Mouse (Mus musculus): ENCODE measurements around the gene Ap1m2. TPM values are rescaled to one million over a fixed set of nuclear protein-coding genes. Genes with fewer than 3 reads are reported as not detected.
A peak's percentile ranks its signal among the peaks of the same experiment; 100 is the strongest.

Ap1m2 gene
- polyA plus RNA-seq (2015; fragmentation: Nextera tagmentation; extraction: Ambion mirVana): 1.7 and 2.1 TPM in 2 replicates

- no peak for ATAC-seq (ENCODE audit: extremely low read depth, insufficient number of reproducible peaks, low FRiP score, low TSS enrichment)
- Histone ChIP-seq H3K36me3 (no peaks in the 10 kb centered on the region), H3K27ac (replicated peaks) (no peak within 1 kb of the TSS), H3K27me3 (replicated peaks) (peaks cover 22% of the 10 kb centered on the region), H3K4me1 (peaks cover 6% of the 10 kb centered on the region), H3K4me2 (peak within 1 kb of the TSS; percentile 44), H3K4me3 (peak within 1 kb of the TSS; percentile 34), H3K9me3 (no peaks in the 10 kb centered on the region), H3K9ac (peak within 1 kb of the TSS; percentile 37)
- WGBS: 12% methylated on average over 35 of the region's 35 CpGs
These were observed at the start of gene Ap1m2 for GRCm38 (mm10) chr9:21312134-21312533. Gene Ap1m2 (minus strand): TSS chr9:21312337.

GRCm38 (mm10) chr9:21356981-21357718, 45.0 kb upstream of the Ap1m2 start:
- H3K4me3 ChIP-seq: no peak overlapping the region
- no peak for ATAC-seq (ENCODE audit: extremely low read depth, insufficient number of reproducible peaks, low FRiP score, low TSS enrichment)
- WGBS: 0% methylated on average over 1 of the region's 1 CpGs

GRCm38 (mm10) chr9:21354796-21355195, 42.7 kb upstream of the Ap1m2 start:
- Histone ChIP-seq H3K9me3 (no peaks in the 10 kb centered on the region), H3K4me2 (no peak overlapping the region), H3K9ac (no peak overlapping the region), H3K4me3 (no peak overlapping the region), H3K4me1 (peaks cover 15% of the 10 kb centered on the region), H3K27me3 (replicated peaks) (peaks cover 6% of the 10 kb centered on the region; the same call in 1 of the 2 replicates), H3K36me3 (peaks cover 61% of the 10 kb centered on the region), H3K27ac (replicated peaks) (no peak overlapping the region)
- no peak for ATAC-seq (ENCODE audit: extremely low read depth, insufficient number of reproducible peaks, low FRiP score, low TSS enrichment)
- 90% methylated on average over 6 of the region's 6 CpGs for WGBS

More at GRCm38 (mm10) chr9:21356981-21357718, 45.0 kb upstream of the Ap1m2 start:
- peaks cover 19% of the 10 kb centered on the region for H3K27me3 ChIP-seq (replicated peaks)
- H3K27ac ChIP-seq (replicated peaks): no peak overlapping the region
- no peak overlapping the region for H3K4me2 ChIP-seq
- no peak overlapping the region for H3K9ac ChIP-seq
- H3K4me1 ChIP-seq: peaks cover 12% of the 10 kb centered on the region
- H3K36me3 ChIP-seq: peaks cover 38% of the 10 kb centered on the region
- no peaks in the 10 kb centered on the region for H3K9me3 ChIP-seq

- ATAC-seq (ENCODE audit: extremely low read depth, insufficient number of reproducible peaks, low FRiP score, low TSS enrichment): no peak
These were observed 41.2 kb upstream of the Ap1m2 start for GRCm38 (mm10) chr9:21353373-21353686.

GRCm38 (mm10) chr9:21352463-21353372, 40.6 kb upstream of the Ap1m2 start:
- Histone ChIP-seq H3K4me3 (no peak overlapping the region), H3K27ac (replicated peaks) (peak overlapping the region; percentile 70), H3K9me3 (no peaks in the 10 kb centered on the region), H3K36me3 (peaks cover 81% of the 10 kb centered on the region), H3K4me1 (peaks cover 15% of the 10 kb centered on the region), H3K9ac (peak overlapping the region; percentile 34), H3K4me2 (peak overlapping the region; percentile 16; the same call in 1 of the 2 replicates), H3K27me3 (replicated peaks) (no peaks in the 10 kb centered on the region)
- ATAC-seq (ENCODE audit: extremely low read depth, insufficient number of reproducible peaks, low FRiP score, low TSS enrichment): no peak
- WGBS: 29% methylated on average over 20 of the region's 20 CpGs

More at GRCm38 (mm10) chr9:21353373-21353686, 41.2 kb upstream of the Ap1m2 start:
- Histone ChIP-seq H3K9ac (peak overlapping the region; percentile 34), H3K4me2 (no peak overlapping the region), H3K27ac (replicated peaks) (peak overlapping the region; percentile 70; the same call in 1 of the 2 replicates), H3K4me3 (no peak overlapping the region), H3K9me3 (no peaks in the 10 kb centered on the region), H3K4me1 (peaks cover 15% of the 10 kb centered on the region), H3K27me3 (replicated peaks) (no peaks in the 10 kb centered on the region), H3K36me3 (peaks cover 75% of the 10 kb centered on the region)
- WGBS: 68% methylated on average over 2 of the region's 2 CpGs

GRCm38 (mm10) chr9:21351702-21352377, 39.7 kb upstream of the Ap1m2 start:
- Histone ChIP-seq H3K36me3 (peaks cover 89% of the 10 kb centered on the region), H3K27ac (replicated peaks) (peak overlapping the region; percentile 70; the same call in 1 of the 2 replicates)
- WGBS: 84% methylated on average over 4 of the region's 4 CpGs

GRCm38 (mm10) chr9:21351178-21351577, 39.0 kb upstream of the Ap1m2 start:
- no peaks in the 10 kb centered on the region for H3K9me3 ChIP-seq
- H3K27ac ChIP-seq (replicated peaks): no peak overlapping the region
- no peaks in the 10 kb centered on the region for H3K27me3 ChIP-seq (replicated peaks)
- no peak overlapping the region for H3K4me2 ChIP-seq
- 79% methylated on average over 7 of the region's 7 CpGs for WGBS
- H3K4me1 ChIP-seq: peaks cover 15% of the 10 kb centered on the region
- H3K9ac ChIP-seq: no peak overlapping the region
- ATAC-seq (ENCODE audit: extremely low read depth, insufficient number of reproducible peaks, low FRiP score, low TSS enrichment): no peak
- H3K36me3 ChIP-seq: peaks cover 93% of the 10 kb centered on the region
- H3K4me3 ChIP-seq: no peak overlapping the region

More at GRCm38 (mm10) chr9:21351702-21352377, 39.7 kb upstream of the Ap1m2 start:
- no peaks in the 10 kb centered on the region for H3K27me3 ChIP-seq (replicated peaks)
- H3K4me1 ChIP-seq: peaks cover 15% of the 10 kb centered on the region
- H3K4me3 ChIP-seq: no peak overlapping the region
- no peak overlapping the region for H3K9ac ChIP-seq
- no peak for ATAC-seq (ENCODE audit: extremely low read depth, insufficient number of reproducible peaks, low FRiP score, low TSS enrichment)
- H3K4me2 ChIP-seq: no peak overlapping the region
- H3K9me3 ChIP-seq: no peaks in the 10 kb centered on the region

- Histone ChIP-seq H3K9me3 (no peaks in the 10 kb centered on the region), H3K9ac (no peak overlapping the region)
- 78% methylated on average over 3 of the region's 3 CpGs for WGBS
These were observed 36.0 kb upstream of the Ap1m2 start for GRCm38 (mm10) chr9:21348152-21348551.

GRCm38 (mm10) chr9:21346627-21347365, 34.7 kb upstream of the Ap1m2 start:
- H3K4me3 ChIP-seq: no peak overlapping the region
- H3K9me3 ChIP-seq: no peaks in the 10 kb centered on the region
- H3K27me3 ChIP-seq (replicated peaks): no peaks in the 10 kb centered on the region
- no peak overlapping the region for H3K9ac ChIP-seq
- WGBS: 78% methylated on average over 16 of the region's 16 CpGs
- H3K27ac ChIP-seq (replicated peaks): no peak overlapping the region
- no peak for ATAC-seq (ENCODE audit: extremely low read depth, insufficient number of reproducible peaks, low FRiP score, low TSS enrichment)
- H3K4me1 ChIP-seq: no peaks in the 10 kb centered on the region
- H3K36me3 ChIP-seq: peaks cover 95% of the 10 kb centered on the region
- H3K4me2 ChIP-seq: no peak overlapping the region

More at GRCm38 (mm10) chr9:21348152-21348551, 36.0 kb upstream of the Ap1m2 start:
- H3K4me3 ChIP-seq: no peak overlapping the region
- no peak overlapping the region for H3K4me2 ChIP-seq
- ATAC-seq (ENCODE audit: extremely low read depth, insufficient number of reproducible peaks, low FRiP score, low TSS enrichment): no peak
- no peaks in the 10 kb centered on the region for H3K27me3 ChIP-seq (replicated peaks)
- peaks cover 92% of the 10 kb centered on the region for H3K36me3 ChIP-seq
- peaks cover 13% of the 10 kb centered on the region for H3K4me1 ChIP-seq
- no peak overlapping the region for H3K27ac ChIP-seq (replicated peaks)

- peaks cover 70% of the 10 kb centered on the region for H3K36me3 ChIP-seq
These were observed 28.3 kb upstream of the Ap1m2 start for GRCm38 (mm10) chr9:21340411-21340810.

More at GRCm38 (mm10) chr9:21340411-21340810, 28.3 kb upstream of the Ap1m2 start:
- Histone ChIP-seq H3K9me3 (no peaks in the 10 kb centered on the region), H3K27me3 (replicated peaks) (no peaks in the 10 kb centered on the region), H3K27ac (replicated peaks) (no peak overlapping the region), H3K4me2 (no peak overlapping the region), H3K4me3 (no peak overlapping the region), H3K4me1 (peaks cover 28% of the 10 kb centered on the region), H3K9ac (no peak overlapping the region)
- ATAC-seq (ENCODE audit: extremely low read depth, insufficient number of reproducible peaks, low FRiP score, low TSS enrichment): no peak
- 51% methylated on average over 4 of the region's 4 CpGs for WGBS
